Mouse (Mus musculus) erythroblast, embryonic 14.5 days (primary cell): Measurements from ENCODE around the gene Fam107b. TPM values are rescaled to one million over a fixed set of nuclear protein-coding genes. Genes with fewer than 3 reads are reported as not detected.

Experiments
- H3K27me3 ChIP-seq: 2 replicates; pipeline ENCODE4 v1.6.1; 2012; ENCODE audit warnings: inconsistent platforms; ENCODE audit not compliant: control insufficient read depth
- H3K36me3 ChIP-seq: 2 replicates; pipeline ENCODE4 v1.6.1; 2012; ENCODE audit warnings: mild to moderate bottlenecking, inconsistent platforms; ENCODE audit not compliant: control insufficient read depth
- H3K4me1 ChIP-seq: 2 replicates; pipeline ENCODE4 v1.6.1; 2012; ENCODE audit warnings: inconsistent platforms; ENCODE audit not compliant: control insufficient read depth
- H3K4me3 ChIP-seq: replicated peaks from 2 replicates; pipeline ENCODE3; 2012; ENCODE audit warnings: moderate library complexity, mild to moderate bottlenecking, inconsistent platforms
- H3K9me3 ChIP-seq: 2 replicates; pipeline ENCODE4 v1.6.1; 2012; ENCODE audit warnings: low read length, inconsistent platforms, mixed read lengths; ENCODE audit not compliant: control insufficient read depth
- GATA1 ChIP-seq: IDR thresholded peaks from 2 replicates; pipeline ENCODE4 v1.6.1; 2012; ENCODE audit warnings: low read length, inconsistent platforms, mixed read lengths
- TAL1 ChIP-seq: IDR thresholded peaks from 3 replicates; pipeline ENCODE4 v1.6.1; 2012; ENCODE audit warnings: low read length, inconsistent platforms, mixed read lengths
- polyA plus RNA-seq: library from polyadenylated mRNA; stranded (reverse); fragments of >175 nt; gene quantifications from 2 replicates; pipeline ENCODE4 v1.2.3, GENCODE M21; 2012

The Fam107b gene
- polyA plus RNA-seq, 1 experiment: 0.90 TPM

DNA sequence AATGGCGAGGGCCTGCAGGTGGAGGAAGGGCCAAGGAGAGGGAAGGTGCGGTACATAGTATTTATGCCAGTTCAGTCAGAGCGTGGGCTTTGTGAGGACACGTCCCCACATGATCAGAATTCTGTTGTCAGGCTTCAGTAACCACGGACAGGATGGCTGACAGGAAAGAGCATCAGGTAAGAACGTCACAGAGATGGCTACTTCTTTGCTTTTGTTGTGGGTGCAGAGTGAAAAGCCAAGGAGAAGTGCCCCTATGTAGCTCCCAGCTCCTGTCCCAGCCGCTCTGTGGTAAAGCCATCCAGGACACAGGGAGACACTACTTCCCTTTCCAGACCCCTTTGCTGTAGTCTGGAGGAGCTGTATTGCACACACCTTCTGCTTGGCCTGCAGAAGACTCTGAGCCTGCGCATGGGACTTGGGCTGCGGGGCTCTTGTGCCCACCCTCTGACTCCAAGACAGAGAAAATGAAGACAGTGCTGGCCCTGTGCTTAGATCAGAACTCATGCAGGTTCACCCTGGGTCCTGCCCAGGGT is 199.6 kb downstream of the Fam107b start:
- H3K4me3 ChIP-seq: no peak overlapping the region
- TF ChIP-seq TAL1 (no peak), GATA1 (no peak)
- no peaks in the 10 kb centered on the region for H3K36me3 ChIP-seq

GRCm38 (mm10) chr2:3770383-3770782 is 200.1 kb downstream of the Fam107b start:
- no peaks in the 10 kb centered on the region for H3K27me3 ChIP-seq
- peaks cover 4% of the 10 kb centered on the region for H3K4me1 ChIP-seq
- no peak for TF ChIP-seq GATA1
- TF ChIP-seq TAL1: no peak
- H3K36me3 ChIP-seq: no peaks in the 10 kb centered on the region
- H3K4me3 ChIP-seq: no peak overlapping the region
- H3K9me3 ChIP-seq: no peaks in the 10 kb centered on the region

More for the DNA sequence above, 199.6 kb downstream of the Fam107b start:
- Histone ChIP-seq H3K4me1 (peaks cover under 1% of the 10 kb centered on the region), H3K9me3 (no peaks in the 10 kb centered on the region), H3K27me3 (no peaks in the 10 kb centered on the region)

DNA sequence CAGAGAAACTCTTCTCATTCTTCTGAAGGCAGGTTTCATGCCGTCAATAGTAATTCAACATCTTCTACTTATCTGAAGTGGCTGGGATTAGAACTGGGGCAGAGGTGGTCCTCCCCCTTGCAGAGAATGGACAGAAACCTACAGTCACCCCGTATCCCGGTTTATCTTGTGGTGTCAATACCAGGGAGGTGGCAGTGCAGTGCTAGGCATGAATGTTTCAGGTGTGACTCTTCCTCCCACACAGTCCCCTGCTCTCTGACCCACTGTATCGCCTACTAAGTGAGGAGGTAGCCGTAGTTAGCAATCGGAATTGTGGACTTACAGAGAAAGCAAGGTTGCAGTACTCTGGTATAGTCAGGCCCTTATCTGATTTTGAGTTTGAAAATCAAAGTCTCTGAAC is 201.2 kb downstream of the Fam107b start:
- no peak overlapping the region for H3K4me3 ChIP-seq
- H3K9me3 ChIP-seq: no peaks in the 10 kb centered on the region
- no peak for TF ChIP-seq TAL1
- no peak for TF ChIP-seq GATA1
- H3K36me3 ChIP-seq: no peaks in the 10 kb centered on the region
- peaks cover 7% of the 10 kb centered on the region for H3K4me1 ChIP-seq
- no peaks in the 10 kb centered on the region for H3K27me3 ChIP-seq

- TF ChIP-seq TAL1: no peak
- TF ChIP-seq GATA1: no peak
- Histone ChIP-seq H3K27me3 (no peaks in the 10 kb centered on the region), H3K36me3 (no peaks in the 10 kb centered on the region), H3K9me3 (no peaks in the 10 kb centered on the region), H3K4me3 (no peak overlapping the region), H3K4me1 (peaks cover 7% of the 10 kb centered on the region)
Measured at GRCm38 (mm10) chr2:3773089-3773488, 202.8 kb downstream of the Fam107b start.

- no peaks in the 10 kb centered on the region for H3K27me3 ChIP-seq
- no peaks in the 10 kb centered on the region for H3K9me3 ChIP-seq
- peaks cover 7% of the 10 kb centered on the region for H3K4me1 ChIP-seq
- TF ChIP-seq TAL1 (no peak), GATA1 (no peak)
- H3K4me3 ChIP-seq: no peak overlapping the region
- H3K36me3 ChIP-seq: peaks cover 2% of the 10 kb centered on the region; the same call in 1 of the 2 replicates
Measured at GRCm38 (mm10) chr2:3775569-3775968, 205.3 kb downstream of the Fam107b start.

DNA sequence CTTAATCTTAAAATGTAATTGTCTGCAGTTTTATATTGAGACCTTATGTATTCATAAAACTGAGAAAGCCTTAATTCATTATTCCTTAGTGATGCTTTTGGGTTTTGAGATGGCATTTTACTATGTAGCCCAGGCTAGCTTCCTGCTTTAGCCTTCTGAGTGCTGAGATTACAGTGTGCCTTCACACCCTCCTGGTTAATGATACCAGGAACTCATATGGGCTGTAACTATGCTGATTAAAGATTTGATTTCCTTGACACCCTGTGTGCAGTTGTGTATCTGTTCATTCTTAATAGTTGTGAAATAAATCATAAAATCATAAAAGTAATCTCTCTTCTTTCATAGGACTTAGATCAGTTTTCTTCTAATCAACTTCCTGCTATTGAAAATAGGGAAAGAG is 205.8 kb downstream of the Fam107b start:
- TF ChIP-seq TAL1: no peak
- no peak for TF ChIP-seq GATA1
- Histone ChIP-seq H3K9me3 (no peaks in the 10 kb centered on the region), H3K27me3 (no peaks in the 10 kb centered on the region), H3K4me3 (no peak overlapping the region), H3K36me3 (peaks cover 2% of the 10 kb centered on the region; the same call in 1 of the 2 replicates), H3K4me1 (peaks cover 7% of the 10 kb centered on the region)

- H3K4me1 ChIP-seq: peaks cover 7% of the 10 kb centered on the region
- no peak overlapping the region for H3K4me3 ChIP-seq
- H3K9me3 ChIP-seq: no peaks in the 10 kb centered on the region
- peaks cover 2% of the 10 kb centered on the region; the same call in 1 of the 2 replicates for H3K36me3 ChIP-seq
- TF ChIP-seq GATA1 (no peak), TAL1 (no peak)
- H3K27me3 ChIP-seq: no peaks in the 10 kb centered on the region
Measured at GRCm38 (mm10) chr2:3777696-3778095, 207.4 kb downstream of the Fam107b start.

- TF ChIP-seq TAL1: no peak
- no peak for TF ChIP-seq GATA1
- no peaks in the 10 kb centered on the region for H3K27me3 ChIP-seq
- H3K4me1 ChIP-seq: no peaks in the 10 kb centered on the region
- no peaks in the 10 kb centered on the region for H3K9me3 ChIP-seq
- H3K4me3 ChIP-seq: no peak overlapping the region
- H3K36me3 ChIP-seq: no peaks in the 10 kb centered on the region
Measured at GRCm38 (mm10) chr2:3785546-3785945, 215.3 kb downstream of the Fam107b start.

DNA sequence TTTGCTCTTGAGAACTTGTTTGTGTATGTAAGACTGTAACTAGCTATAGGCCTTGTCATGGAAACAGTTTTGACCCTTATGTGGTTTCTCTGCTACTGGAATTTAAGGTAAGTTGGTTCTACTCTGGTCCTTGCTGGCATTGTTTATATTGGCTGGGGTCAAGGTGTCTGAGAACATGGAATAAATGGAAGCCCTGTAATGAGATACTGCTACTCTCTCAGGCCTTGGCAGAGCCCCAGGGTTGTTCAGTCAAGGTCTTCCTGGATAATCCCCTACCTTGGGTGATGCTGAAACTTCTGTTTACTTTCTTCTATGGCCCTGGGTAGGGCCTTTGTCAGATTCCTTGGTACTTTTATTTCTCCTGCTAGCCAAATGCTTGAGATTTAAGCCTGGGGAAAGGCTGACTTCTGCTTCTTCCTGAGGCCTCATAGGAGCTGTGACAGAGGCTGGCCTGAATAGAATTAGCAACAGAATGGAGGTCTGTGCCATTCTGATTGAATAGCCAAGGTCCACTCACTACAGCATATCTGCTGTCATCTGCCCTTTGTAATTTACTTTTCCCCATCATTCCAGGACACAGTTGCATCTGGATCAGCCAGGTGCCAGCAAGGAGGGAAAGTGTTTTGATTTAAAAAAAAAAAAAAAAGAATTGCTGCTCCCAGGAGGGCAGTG is 217.6 kb downstream of the Fam107b start:
- H3K9me3 ChIP-seq: no peaks in the 10 kb centered on the region
- H3K36me3 ChIP-seq: no peaks in the 10 kb centered on the region
- no peak overlapping the region for H3K4me3 ChIP-seq
- H3K4me1 ChIP-seq: no peaks in the 10 kb centered on the region
- no peaks in the 10 kb centered on the region for H3K27me3 ChIP-seq
- TF ChIP-seq GATA1 (no peak), TAL1 (no peak)

DNA sequence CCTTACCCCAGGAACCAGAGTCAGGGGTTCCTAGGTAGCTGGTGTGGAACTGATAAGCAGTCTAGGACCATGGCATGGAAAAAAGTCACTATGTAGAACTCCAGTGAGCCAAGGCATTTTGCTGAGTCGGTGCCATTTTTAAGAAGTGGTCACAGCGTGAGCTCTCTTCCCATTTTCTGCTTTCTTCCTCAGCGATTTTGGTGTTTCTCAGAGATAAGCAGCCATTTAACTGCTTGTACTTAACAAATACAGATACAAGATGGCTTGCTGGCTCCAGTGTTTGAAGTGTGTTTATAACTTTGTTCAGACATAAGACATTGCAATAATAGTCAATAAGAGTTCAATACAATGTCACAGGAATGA is 218.1 kb downstream of the Fam107b start:
- H3K4me3 ChIP-seq: no peak overlapping the region
- no peaks in the 10 kb centered on the region for H3K4me1 ChIP-seq
- no peaks in the 10 kb centered on the region for H3K36me3 ChIP-seq
- H3K27me3 ChIP-seq: no peaks in the 10 kb centered on the region
- TF ChIP-seq TAL1 (no peak), GATA1 (no peak)
- no peaks in the 10 kb centered on the region for H3K9me3 ChIP-seq
